14 mouse cellular contexts compared by ENCODE assay signal in genomic region chr19:7470643-7471042, GRCm38 (mm10).
"Had no signal": no experiment of that assay in that cellular context is flagged by ENCODE, and none has a peak within 500 bp of the region (broad histone marks: within the 10 kb centered on the region; RNA-seq: fewer than 3 reads in every experiment).

No protein-coding gene starts in this region.

- H3K27ac ChIP-seq: intestine, embryonic 15.5 days; layer of hippocampus, adult 2 months; limb, embryonic 13.5 days; liver, embryonic 14.5 days; midbrain, embryonic 10.5 days; neural tube, embryonic 15.5 days; stomach, postnatal 0 days had no signal

- DNase-seq: kidney, adult 18-20 months; left cerebral cortex, postnatal 4 days; midbrain, embryonic 14.5 days; right cerebral cortex, adult 18-20 months; right cerebral cortex, postnatal 25 days; thymus, postnatal 25 days had no signal

- H3K9me3 ChIP-seq: intestine, embryonic 15.5 days; limb, embryonic 13.5 days; midbrain, embryonic 10.5 days; neural tube, embryonic 15.5 days had no signal

- ATAC-seq: intestine, embryonic 15.5 days had no signal

- H3K27me3 ChIP-seq: intestine, embryonic 15.5 days; limb, embryonic 13.5 days; neural tube, embryonic 15.5 days had no signal

- H3K4me3 ChIP-seq: intestine, embryonic 15.5 days; layer of hippocampus, adult 2 months; limb, embryonic 13.5 days; midbrain, embryonic 10.5 days; myocyte; neural tube, embryonic 15.5 days had no signal

- H3K9ac ChIP-seq: intestine, embryonic 15.5 days; limb, embryonic 13.5 days; liver, embryonic 14.5 days; neural tube, embryonic 15.5 days had no signal

- H3K4me1 ChIP-seq: intestine, embryonic 15.5 days; limb, embryonic 13.5 days; midbrain, embryonic 10.5 days; neural tube, embryonic 15.5 days had no signal

- H3K4me2 ChIP-seq: intestine, embryonic 15.5 days; limb, embryonic 13.5 days; neural tube, embryonic 15.5 days had no signal

- H3K36me3 ChIP-seq: intestine, embryonic 15.5 days had no signal
